Mouse (Mus musculus) embryonic facial prominence, embryonic 15.5 days (tissue): ENCODE data around the gene Itih3. TPM values are rescaled to one million over a fixed set of nuclear protein-coding genes. Genes with fewer than 3 reads are reported as not detected.

Experiments used
- ATAC-seq: fragments of 200-750 bp; cut with Nextera tagmentation; 2 replicates; pipeline ENCODE4 v1.8.0; 2017; ENCODE audit warnings: low read depth, moderate TSS enrichment; ENCODE audit not compliant: insufficient number of reproducible peaks, low FRiP score, low TSS enrichment
- H3K27ac ChIP-seq: fragments of 300-500 bp; sonication (generic); replicated peaks from 2 replicates; pipeline ENCODE4 v1.5.1; 2015; ENCODE audit warnings: mild to moderate bottlenecking, inconsistent platforms
- H3K27me3 ChIP-seq: fragments of 300-500 bp; sonication (generic); 2 replicates; pipeline ENCODE4 v1.6.1; 2015; ENCODE audit warnings: inconsistent platforms
- H3K36me3 ChIP-seq: fragments of 300-500 bp; sonication (generic); 2 replicates; pipeline ENCODE4 v1.6.1; 2015; ENCODE audit warnings: mild to moderate bottlenecking, inconsistent platforms
- H3K4me1 ChIP-seq: fragments of 300-500 bp; sonication (generic); 2 replicates; pipeline ENCODE4 v1.6.1; 2015; ENCODE audit warnings: inconsistent platforms
- H3K4me2 ChIP-seq: fragments of 300-500 bp; sonication (generic); replicated peaks from 2 replicates; pipeline ENCODE4 v1.6.1; 2015; ENCODE audit warnings: mild to moderate bottlenecking, inconsistent platforms
- H3K4me3 ChIP-seq: fragments of 300-500 bp; sonication (generic); replicated peaks from 2 replicates; pipeline ENCODE4 v1.5.1; 2015; ENCODE audit warnings: mild to moderate bottlenecking, inconsistent platforms
- H3K9ac ChIP-seq: fragments of 300-500 bp; sonication (generic); 2 replicates; pipeline ENCODE4 v1.6.1; 2015; ENCODE audit warnings: inconsistent platforms
- H3K9me3 ChIP-seq: fragments of 300-500 bp; sonication (generic); replicated peaks from 2 replicates; pipeline ENCODE4 v1.6.1; 2016; ENCODE audit warnings: inconsistent platforms
- WGBS: fragments of 180-500 bp; shearing (Covaris S2); methylation state at CpG from one replicate; pipeline ENCODE4 v1.1.7; 2015; 5-methylcytosine and 5-hydroxymethylcytosine counted together
- polyA plus RNA-seq: library from polyadenylated mRNA; unstranded; fragments of >200 nt; fragmentation: Nextera tagmentation; extraction: Ambion mirVana; gene quantifications from 2 replicates; pipeline ENCODE4 v1.2.1, GENCODE M21; 2015

Itih3 gene
- polyA plus RNA-seq, 1 experiment from 2014 or later = 0.12 TPM

DNA sequence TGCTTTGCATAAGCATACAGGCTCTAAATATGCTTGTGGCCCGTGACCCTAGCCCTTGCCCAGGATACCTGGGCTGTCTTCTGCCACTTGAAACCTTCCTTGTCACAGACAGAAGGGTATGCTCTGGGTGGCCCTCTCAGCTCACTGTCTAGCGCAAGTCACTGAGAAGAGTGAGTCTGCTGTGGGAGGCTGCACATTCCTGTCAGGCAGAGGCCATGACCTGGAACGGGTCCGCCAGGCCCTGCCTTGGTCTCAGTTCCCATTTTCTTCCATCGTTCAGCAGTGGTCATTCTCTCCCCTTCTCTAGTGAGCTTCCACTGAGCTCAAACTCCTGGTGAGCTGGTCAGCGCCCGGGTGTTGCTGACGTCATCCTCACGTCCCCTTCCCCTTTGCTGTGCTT, 47.6 kb downstream of the Itih3 start:
- no peak overlapping the region for H3K4me2 ChIP-seq
- H3K9me3 ChIP-seq = no peaks in the 10 kb centered on the region
- peaks cover 19% of the 10 kb centered on the region for H3K4me1 ChIP-seq
- no peak for ATAC-seq
- H3K4me3 ChIP-seq = no peak overlapping the region
- H3K36me3 ChIP-seq = peaks cover 35% of the 10 kb centered on the region
- no peak overlapping the region for H3K9ac ChIP-seq
- H3K27ac ChIP-seq = no peak overlapping the region
- H3K27me3 ChIP-seq = no peaks in the 10 kb centered on the region
- 80% methylated on average over 9 of the region's 9 CpGs for WGBS

- no peaks in the 10 kb centered on the region for H3K9me3 ChIP-seq
- no peak overlapping the region for H3K4me2 ChIP-seq
- H3K9ac ChIP-seq = no peak overlapping the region
- no peak for ATAC-seq
- peaks cover 19% of the 10 kb centered on the region for H3K4me1 ChIP-seq
- 81% methylated on average over 12 of the region's 12 CpGs for WGBS
- no peaks in the 10 kb centered on the region for H3K27me3 ChIP-seq
- H3K36me3 ChIP-seq = peaks cover 39% of the 10 kb centered on the region
- H3K27ac ChIP-seq = no peak overlapping the region
- no peak overlapping the region for H3K4me3 ChIP-seq
Observed at GRCm38 (mm10) chr14:30875130-30875865, 48.3 kb downstream of the Itih3 start.

- peak; percentile 35; the same call in 1 of the 2 replicates for ATAC-seq
- Histone ChIP-seq H3K9me3 (no peaks in the 10 kb centered on the region), H3K4me2 (no peak overlapping the region), H3K9ac (no peak overlapping the region), H3K4me3 (no peak overlapping the region), H3K4me1 (peaks cover 17% of the 10 kb centered on the region), H3K27ac (no peak overlapping the region), H3K27me3 (no peaks in the 10 kb centered on the region), H3K36me3 (peaks cover 39% of the 10 kb centered on the region)
- 80% methylated on average over 18 of the region's 18 CpGs for WGBS
Observed at GRCm38 (mm10) chr14:30874095-30874700, 49.4 kb downstream of the Itih3 start.

DNA sequence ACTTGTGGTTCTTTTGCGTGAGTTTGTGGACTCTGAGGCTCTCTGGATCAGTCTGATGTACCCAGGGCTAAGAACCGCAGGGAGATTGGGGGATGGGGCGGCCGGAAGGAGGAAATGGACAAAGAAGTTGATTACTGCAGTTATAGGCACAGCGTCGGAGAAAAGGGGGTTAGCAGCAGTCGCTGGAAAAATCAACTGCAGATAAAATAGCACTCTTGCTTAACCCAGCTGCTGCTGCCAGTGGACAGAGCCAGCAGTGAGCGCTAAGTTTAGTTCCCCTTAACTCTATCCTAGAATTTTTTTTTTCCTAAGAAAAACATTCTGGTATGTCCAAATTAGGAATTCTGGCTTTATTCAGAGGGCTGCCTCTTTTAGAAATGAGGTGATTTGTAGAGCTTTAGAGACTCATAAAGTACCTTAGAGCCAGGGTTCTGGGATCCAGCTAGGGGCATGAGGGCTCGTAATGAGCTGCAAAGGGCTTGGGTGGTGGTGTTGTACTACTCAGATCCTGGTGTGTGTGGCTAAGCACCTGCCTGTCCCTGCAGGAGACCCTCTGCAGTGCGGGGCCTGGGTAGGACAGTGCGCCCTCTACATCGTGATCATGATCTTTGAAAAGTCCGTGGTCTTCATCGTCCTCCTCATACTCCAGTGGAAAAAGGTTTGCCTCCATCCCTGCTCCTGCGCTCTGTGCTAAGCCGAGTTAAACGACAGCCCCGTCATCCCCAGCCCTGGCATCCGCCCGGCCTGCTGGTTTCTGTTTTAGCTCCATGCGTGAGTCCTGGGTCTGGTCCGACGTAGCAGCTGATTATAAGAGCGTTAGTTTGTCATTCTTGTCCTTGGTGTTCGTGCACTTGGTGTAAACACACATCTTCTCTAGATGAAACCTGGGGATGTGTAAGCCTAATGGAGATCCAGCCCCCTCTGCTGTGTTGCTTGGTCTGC, 53.1 kb downstream of the Itih3 start:
- Histone ChIP-seq H3K9ac (no peak overlapping the region), H3K27me3 (no peaks in the 10 kb centered on the region), H3K27ac (peak overlapping the region; percentile 69), H3K4me1 (0 out of 2 replicates have a peak, but pooled peaks cover 7% of the 10 kb centered on the region), H3K4me2 (no peak overlapping the region), H3K36me3 (peaks cover 51% of the 10 kb centered on the region), H3K9me3 (no peaks in the 10 kb centered on the region), H3K4me3 (no peak overlapping the region)
- no peak for ATAC-seq
- 76% methylated on average over 25 of the region's 25 CpGs for WGBS

DNA sequence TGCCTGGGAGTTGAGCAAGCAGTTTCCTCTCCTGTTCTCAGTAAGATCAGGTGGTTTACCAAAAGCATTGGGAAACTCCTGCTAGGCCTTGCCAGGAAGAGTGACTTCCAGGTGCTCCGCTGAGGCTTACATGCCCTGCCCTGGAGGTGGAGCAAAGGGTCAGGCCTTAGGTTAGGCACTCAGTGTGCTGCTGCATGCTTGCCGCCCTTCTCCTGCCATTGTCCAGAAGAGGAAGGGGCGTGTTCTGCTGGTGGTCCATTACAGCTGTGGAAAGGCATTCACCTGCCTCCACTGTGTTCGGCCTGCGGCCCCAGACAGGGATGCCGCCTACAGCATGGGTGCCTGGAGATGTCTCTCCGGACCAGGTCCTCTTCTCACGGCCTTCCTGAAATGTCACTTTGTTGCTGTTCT, 54.2 kb downstream of the Itih3 start:
- H3K27ac ChIP-seq = peak overlapping the region; percentile 69; the same call in 1 of the 2 replicates
- H3K4me3 ChIP-seq = no peak overlapping the region
- ATAC-seq = no peak
- H3K9ac ChIP-seq = no peak overlapping the region
- no peak overlapping the region for H3K4me2 ChIP-seq
- peaks cover 50% of the 10 kb centered on the region for H3K36me3 ChIP-seq
- H3K27me3 ChIP-seq = no peaks in the 10 kb centered on the region
- 69% methylated on average over 8 of the region's 8 CpGs for WGBS
- H3K9me3 ChIP-seq = no peaks in the 10 kb centered on the region
- H3K4me1 ChIP-seq = 0 out of 2 replicates have a peak, but pooled peaks cover 7% of the 10 kb centered on the region

- Histone ChIP-seq H3K9me3 (no peaks in the 10 kb centered on the region), H3K4me3 (no peak overlapping the region), H3K27me3 (no peaks in the 10 kb centered on the region), H3K27ac (no peak overlapping the region), H3K4me1 (0 out of 2 replicates have a peak, but pooled peaks cover 7% of the 10 kb centered on the region), H3K9ac (no peak overlapping the region), H3K36me3 (peaks cover 51% of the 10 kb centered on the region), H3K4me2 (no peak overlapping the region)
- 90% methylated on average over 10 of the region's 10 CpGs for WGBS
- ATAC-seq = no peak
Observed at GRCm38 (mm10) chr14:30868826-30869225, 54.7 kb downstream of the Itih3 start.

- Histone ChIP-seq H3K27ac (no peak overlapping the region), H3K4me1 (0 out of 2 replicates have a peak, but pooled peaks cover 7% of the 10 kb centered on the region), H3K9ac (no peak overlapping the region), H3K4me2 (no peak overlapping the region), H3K36me3 (peaks cover 33% of the 10 kb centered on the region; the same call in 1 of the 2 replicates), H3K27me3 (no peaks in the 10 kb centered on the region), H3K4me3 (no peak overlapping the region), H3K9me3 (no peaks in the 10 kb centered on the region)
- ATAC-seq = no peak
- WGBS = 28% methylated on average over 5 of the region's 5 CpGs
Observed at GRCm38 (mm10) chr14:30867042-30867441, 56.5 kb downstream of the Itih3 start.

DNA sequence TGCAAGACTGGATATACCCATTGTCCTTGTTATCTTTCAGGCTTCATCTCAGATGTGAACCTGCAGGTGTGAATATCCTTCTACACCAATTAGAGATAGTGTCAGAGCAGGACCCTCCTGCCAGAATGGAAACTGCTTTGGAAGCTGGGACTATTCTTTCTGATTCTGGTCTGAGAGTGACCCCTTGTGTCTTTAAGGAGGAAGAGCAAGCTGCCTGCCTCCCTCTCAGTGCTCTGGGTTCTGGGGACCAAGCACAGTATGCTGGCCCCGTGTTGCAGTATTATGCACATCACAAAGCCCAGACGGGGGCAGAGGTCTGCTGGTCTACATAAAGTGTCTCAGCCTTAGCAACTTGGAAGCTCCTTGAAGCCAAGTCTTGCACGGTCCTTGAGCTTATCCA, 58.2 kb downstream of the Itih3 start:
- H3K9me3 ChIP-seq = no peaks in the 10 kb centered on the region
- ATAC-seq = no peak

DNA sequence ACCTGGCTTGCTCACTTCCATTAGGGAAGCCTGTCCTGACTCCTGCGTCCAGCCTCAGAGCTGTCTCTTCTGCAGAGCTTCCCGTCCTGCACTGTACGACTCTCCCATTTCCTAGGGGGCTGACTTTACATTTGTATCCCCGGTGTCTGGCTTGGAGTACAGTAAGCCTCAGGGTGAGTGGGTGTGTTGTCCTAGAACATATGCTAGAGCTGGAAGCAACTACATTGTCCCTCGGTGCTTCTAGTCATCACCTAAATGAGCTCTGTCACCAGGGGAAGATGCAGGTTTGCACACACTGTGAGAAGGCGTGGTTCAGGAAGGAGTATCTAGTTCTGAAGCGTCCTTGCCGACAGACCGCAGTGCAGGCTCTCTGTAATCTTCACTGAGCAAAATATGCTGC, 61.2 kb downstream of the Itih3 start:
- H3K9ac ChIP-seq = no peak overlapping the region
- H3K27me3 ChIP-seq = no peaks in the 10 kb centered on the region
- H3K27ac ChIP-seq = no peak overlapping the region
- H3K36me3 ChIP-seq = peaks cover 15% of the 10 kb centered on the region; the same call in 1 of the 2 replicates
- no peaks in the 10 kb centered on the region for H3K4me1 ChIP-seq
- no peaks in the 10 kb centered on the region for H3K9me3 ChIP-seq
- WGBS = 73% methylated on average over 9 of the region's 9 CpGs
- no peak overlapping the region for H3K4me2 ChIP-seq
- no peak for ATAC-seq
- no peak overlapping the region for H3K4me3 ChIP-seq

More for the DNA sequence above, 58.2 kb downstream of the Itih3 start:
- 72% methylated on average over 3 of the region's 3 CpGs for WGBS
- Histone ChIP-seq H3K36me3 (peaks cover 21% of the 10 kb centered on the region; the same call in 1 of the 2 replicates), H3K4me1 (0 out of 2 replicates have a peak, but pooled peaks cover 7% of the 10 kb centered on the region), H3K4me3 (no peak overlapping the region), H3K27me3 (no peaks in the 10 kb centered on the region), H3K27ac (no peak overlapping the region), H3K4me2 (no peak overlapping the region), H3K9ac (no peak overlapping the region)

- no peak overlapping the region for H3K9ac ChIP-seq
- no peaks in the 10 kb centered on the region for H3K4me1 ChIP-seq
- 72% methylated on average over 16 of the region's 16 CpGs for WGBS
- no peaks in the 10 kb centered on the region for H3K9me3 ChIP-seq
- no peak overlapping the region for H3K27ac ChIP-seq
- no peak for ATAC-seq
- no peaks in the 10 kb centered on the region for H3K27me3 ChIP-seq
- peaks cover 12% of the 10 kb centered on the region; the same call in 1 of the 2 replicates for H3K36me3 ChIP-seq
- no peak overlapping the region for H3K4me2 ChIP-seq
- no peak overlapping the region for H3K4me3 ChIP-seq
Observed at GRCm38 (mm10) chr14:30861421-30862125, 62.0 kb downstream of the Itih3 start.
